Mouse (Mus musculus): ENCODE measurements around the gene Dgkd.

- no peak for TF ChIP-seq CTCF (IDR thresholded peaks at IDR 0.05; ENCODE audit: low read depth)
- no peak for TF ChIP-seq EP300 (IDR thresholded peaks at IDR 0.05; ENCODE audit: low read depth)
Measured at GRCm38 (mm10) chr1:87837018-87837417, 16.1 kb upstream of the Dgkd start.

Measured in liver, postnatal 0 days (tissue).